Mouse (Mus musculus): ENCODE data around the gene Ywhaq. TPM values are rescaled to one million over a fixed set of nuclear protein-coding genes. Genes with fewer than 3 reads are reported as not detected.

Gene Ywhaq
- total and polyA plus RNA-seq, 3 experiments: 217 to 392 (median 234) TPM

DNA sequence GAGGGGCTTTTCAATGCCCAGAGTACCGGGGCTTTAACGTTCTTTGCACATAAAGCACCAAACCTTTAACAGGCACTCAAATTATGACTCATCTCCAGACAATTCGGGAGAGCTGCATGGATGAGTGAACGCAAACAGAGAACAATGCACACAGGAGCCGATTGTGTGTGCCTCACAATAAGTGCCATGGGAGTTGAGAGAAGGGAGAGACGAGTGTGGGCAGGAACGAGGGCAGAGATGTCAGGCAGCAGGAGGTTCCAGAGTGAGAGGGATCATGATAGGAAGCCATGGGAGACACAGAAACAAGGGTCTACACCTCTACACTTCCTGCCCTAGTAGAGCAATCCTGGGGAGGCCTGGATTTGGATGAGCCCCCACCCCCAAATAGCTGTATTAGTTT lies 7.2 kb upstream of the Ywhaq start:
- H3K79me2 ChIP-seq (replicated peaks; ENCODE audit: control insufficient read depth, extremely low read depth, insufficient read depth, poor library complexity, severe bottlenecking): no peaks in the 10 kb centered on the region
- no peaks in the 10 kb centered on the region for H3K9me3 ChIP-seq (replicated peaks; ENCODE audit: low read length)
- dilution Hi-C loops (cut with MboI; ENCODE audit: extremely low pct_ligation_motif_present, extremely low pct_unique_long_range_greater_than_20kb, low sequenced_read_pairs): no loop called here
- no peak for DNase-seq (ENCODE audit: extremely low read depth)
- in situ Hi-C loops (cut with MboI; ENCODE audit: low pct_ligation_motif_present, low pct_unique_long_range_greater_than_20kb, low sequenced_read_pairs): no loop called here
- no peak overlapping the region for H3K4me3 ChIP-seq (replicated peaks in 1 of 3; ENCODE audit: low read depth in 2 of 3, low read length in 2 of 3, poor library complexity in 1 of 3)
- no peaks in the 10 kb centered on the region for H3K27me3 ChIP-seq (replicated peaks)
- H3K27ac ChIP-seq (ENCODE audit: insufficient read depth, low read depth): no peak overlapping the region
- H3K4me2 ChIP-seq (ENCODE audit: insufficient read depth, low read depth, poor library complexity, severe bottlenecking): no peak overlapping the region
- no peaks in the 10 kb centered on the region for H3K36me3 ChIP-seq (replicated peaks in 1 of 2; ENCODE audit: control insufficient read depth in 1 of 2, insufficient read depth in 1 of 2, low read length in 1 of 2)
- H3K4me1 ChIP-seq (ENCODE audit: control insufficient read depth in 1 of 2, insufficient read depth in 2 of 2): peaks cover 0 to 5% of the 10 kb centered on the region in 2 experiments; a peak in 3 of 4 replicates
- TF ChIP-seq PAX5 (IDR thresholded peaks at IDR 0.05; ENCODE audit: low read length): no peak
- TF ChIP-seq CHD2 (IDR thresholded peaks at IDR 0.05; ENCODE audit: low read length): no peak
- TF ChIP-seq JUND (conservative IDR thresholded peaks at IDR 0.05; ENCODE audit: low read depth, low read length): no peak
- no peak for TF ChIP-seq RAD21 (IDR thresholded peaks at IDR 0.05; ENCODE audit: low read depth, low read length)
- no peak for TF ChIP-seq CHD1 (IDR thresholded peaks at IDR 0.05; ENCODE audit: low read depth, low read length)
- TF ChIP-seq POLR2A (IDR thresholded peaks at IDR 0.05; ENCODE audit: low read depth, low read length): no peak
- no peak overlapping the region for H3K9ac ChIP-seq (ENCODE audit: insufficient read depth, low read depth)

- peaks cover 0 to 14% of the 10 kb centered on the region in 2 experiments for H3K36me3 ChIP-seq (replicated peaks in 1 of 2; ENCODE audit: control insufficient read depth in 1 of 2, insufficient read depth in 1 of 2, low read length in 1 of 2)
- peak overlapping the region; percentile 44 to 92 (median 83) for H3K4me3 ChIP-seq (replicated peaks in 1 of 3; ENCODE audit: low read depth in 2 of 3, low read length in 2 of 3, poor library complexity in 1 of 3)
- peak overlapping the region; percentile 81 for H3K9ac ChIP-seq (ENCODE audit: insufficient read depth, low read depth)
- TF ChIP-seq RCOR1 (conservative IDR thresholded peaks at IDR 0.05; ENCODE audit: low read depth, low read length) (peak; percentile 66; the same call in 1 of the 2 replicates), MAZ (IDR thresholded peaks at IDR 0.05; ENCODE audit: low read depth, low read length) (peak; percentile 66; the same call in 1 of the 2 replicates), EP300 (IDR thresholded peaks at IDR 0.05; ENCODE audit: low read length) (peak; percentile 60), PAX5 (IDR thresholded peaks at IDR 0.05; ENCODE audit: low read length) (no peak), ZC3H11A (IDR thresholded peaks at IDR 0.05; ENCODE audit: low read depth, low read length) (no peak), ZNF384 (IDR thresholded peaks at IDR 0.05; ENCODE audit: low read depth, low read length) (no peak), ELF1 (IDR thresholded peaks at IDR 0.05; ENCODE audit: low read depth, low read length) (peak; percentile 32; the same call in 1 of the 2 replicates), TCF12 (IDR thresholded peaks at IDR 0.05; ENCODE audit: low read depth, low read length) (peak; percentile 58), CHD2 (IDR thresholded peaks at IDR 0.05; ENCODE audit: low read length) (peak; percentile 18; the same call in 1 of the 2 replicates), GABPA (IDR thresholded peaks at IDR 0.05; ENCODE audit: insufficient replicate concordance, low read depth, low read length) (no peak), MAX (IDR thresholded peaks at IDR 0.05; ENCODE audit: low read length) (0 out of 2 replicates have a peak, but pooled peaks have one; percentile 39), JUN (IDR thresholded peaks at IDR 0.05; ENCODE audit: insufficient read depth, low read depth, low read length) (no peak), SMC3 (IDR thresholded peaks at IDR 0.05; ENCODE audit: low read depth, low read length) (peak; percentile 1; the same call in 1 of the 2 replicates), ZMIZ1 (IDR thresholded peaks at IDR 0.05; ENCODE audit: low read depth, low read length) (peak; percentile 69; the same call in 1 of the 2 replicates), POLR2A (IDR thresholded peaks at IDR 0.05; ENCODE audit: low read depth, low read length) (0 out of 2 replicates have a peak, but pooled peaks have one; percentile 30), CTCF (conservative IDR thresholded peaks at IDR 0.05 in 1 of 2, IDR thresholded peaks at IDR 0.05 in 1 of 2; ENCODE audit: low read depth in 2 of 2, low read length in 2 of 2) (no peak), NELFE (IDR thresholded peaks at IDR 0.05; ENCODE audit: low read depth, low read length) (peak; percentile 52; the same call in 1 of the 2 replicates), IRF4 (IDR thresholded peaks at IDR 0.05; ENCODE audit: low read depth, low read length) (peak; percentile 29; the same call in 1 of the 2 replicates)
- peaks cover 30% of the 10 kb centered on the region for H3K79me2 ChIP-seq (replicated peaks; ENCODE audit: control insufficient read depth, extremely low read depth, insufficient read depth, poor library complexity, severe bottlenecking)
- dilution Hi-C loops (cut with MboI; ENCODE audit: extremely low pct_ligation_motif_present, extremely low pct_unique_long_range_greater_than_20kb, low sequenced_read_pairs): no loop called here
- H3K4me2 ChIP-seq (ENCODE audit: insufficient read depth, low read depth, poor library complexity, severe bottlenecking): peak overlapping the region; percentile 97
- H3K27ac ChIP-seq (ENCODE audit: insufficient read depth, low read depth): peak overlapping the region; percentile 18
- H3K27me3 ChIP-seq (replicated peaks): no peaks in the 10 kb centered on the region
- peaks cover 2 to 20% of the 10 kb centered on the region in 2 experiments; a peak in 3 of 4 replicates for H3K4me1 ChIP-seq (ENCODE audit: control insufficient read depth in 1 of 2, insufficient read depth in 2 of 2)
- in situ Hi-C loops (cut with MboI; ENCODE audit: low pct_ligation_motif_present, low pct_unique_long_range_greater_than_20kb, low sequenced_read_pairs): loop anchor here (5.0 kb wide), 2 partner anchors 41 to 44 kb away; no protein-coding TSS in a partner anchor
- H3K9me3 ChIP-seq (replicated peaks; ENCODE audit: low read length): no peaks in the 10 kb centered on the region
- peak; percentile 59 for DNase-seq (ENCODE audit: extremely low read depth)
Measured at GRCm38 (mm10) chr12:21418621-21419131, 1.2 kb upstream of the Ywhaq start.
